Mouse (Mus musculus) brain, embryonic 18.5 days (tissue): ENCODE data around the gene Cyba.

ENCODE experiments used
- DNase-seq: peaks from one replicate; pipeline ENCODE4 v3.0.0-alpha.2; 2012; ENCODE audit warnings: low read depth, low spot score

Cyba gene

GRCm38 (mm10) chr8:122432443-122433268 is at the start of gene Cyba:
Gene Cyba (minus strand): TSS chr8:122432930.
- DNase-seq: no peak

DNA sequence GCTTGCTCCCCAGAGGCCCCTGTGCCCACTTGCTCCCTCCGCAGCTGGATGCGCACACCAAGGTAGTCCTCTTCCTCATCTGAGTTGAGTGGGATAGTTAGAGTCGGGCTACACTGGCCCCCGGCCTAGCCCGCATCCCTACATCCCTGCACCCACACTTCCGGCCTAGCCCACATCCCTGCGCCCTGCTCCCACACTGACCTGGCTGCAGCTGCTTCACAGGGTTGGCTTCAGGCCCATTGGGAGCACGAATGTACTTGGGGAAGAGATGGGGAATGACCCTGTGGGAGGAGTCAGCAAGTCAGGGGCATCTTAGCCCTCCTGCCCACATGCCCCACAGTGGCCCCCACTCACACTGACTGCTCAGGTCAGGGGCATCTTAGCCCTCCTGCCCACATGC is 49.7 kb upstream of the Cyba start:
- no peak for DNase-seq

GRCm38 (mm10) chr8:122475580-122476320 is 43.0 kb upstream of the Cyba start, which contains the start of the genes Rnf166 and Ctu2:
Gene Rnf166 (minus strand): TSS chr8:122476064.
Gene Ctu2 (plus strand): TSS chr8:122476143.
- DNase-seq: peak; percentile 75

DNA sequence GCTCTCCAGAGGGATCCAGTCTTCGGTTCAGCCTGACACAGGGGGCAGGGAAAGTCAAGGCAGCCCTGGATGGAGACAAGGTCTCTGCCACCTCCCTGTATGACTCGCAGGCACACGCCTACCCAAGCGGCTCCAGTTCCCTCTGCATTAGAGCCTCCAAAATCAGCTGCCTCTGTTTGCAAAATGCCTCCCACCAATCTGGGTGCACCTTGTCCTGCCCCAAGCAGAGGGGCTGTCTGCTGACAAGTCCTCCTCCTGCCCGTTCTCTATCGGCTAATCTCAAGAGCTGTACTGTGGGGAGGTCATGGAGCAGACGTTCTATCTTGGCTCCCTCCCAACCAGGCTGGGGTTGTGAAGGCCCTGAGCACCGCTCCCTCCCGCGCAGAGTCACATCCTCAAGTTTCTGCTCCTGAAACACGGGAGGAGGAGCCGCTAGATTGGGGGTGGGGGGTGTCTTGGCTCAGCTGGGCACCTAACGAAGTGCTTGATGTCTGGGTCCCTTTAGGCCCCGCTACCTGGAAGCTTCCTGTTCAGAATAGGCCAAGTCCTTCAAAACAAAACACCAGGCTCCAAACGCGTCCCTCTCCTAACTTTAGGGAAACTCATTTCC is 42.3 kb upstream of the Cyba start:
- DNase-seq: no peak

- no peak for DNase-seq
Measured at GRCm38 (mm10) chr8:122473911-122474421, 41.2 kb upstream of the Cyba start.

DNA sequence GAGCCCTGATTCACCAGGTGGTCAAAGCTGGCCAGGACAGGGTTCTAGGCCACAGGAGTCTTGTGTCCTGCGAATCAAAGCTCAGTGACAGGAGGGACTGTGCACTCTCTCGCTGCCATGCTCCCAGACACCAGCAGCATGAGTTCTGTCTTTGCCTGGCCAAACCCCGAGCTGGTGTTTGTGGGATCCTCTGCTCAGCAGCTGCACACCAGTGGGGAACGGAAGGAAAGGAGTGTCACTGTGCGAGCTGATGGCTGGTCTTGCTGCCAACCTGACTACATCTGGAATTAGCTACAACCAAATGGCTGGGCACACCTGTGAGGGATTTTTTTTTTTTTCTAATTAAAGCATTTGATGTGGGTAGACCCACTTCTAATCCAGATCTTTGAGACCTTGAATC is 38.0 kb upstream of the Cyba start:
- no peak for DNase-seq

DNA sequence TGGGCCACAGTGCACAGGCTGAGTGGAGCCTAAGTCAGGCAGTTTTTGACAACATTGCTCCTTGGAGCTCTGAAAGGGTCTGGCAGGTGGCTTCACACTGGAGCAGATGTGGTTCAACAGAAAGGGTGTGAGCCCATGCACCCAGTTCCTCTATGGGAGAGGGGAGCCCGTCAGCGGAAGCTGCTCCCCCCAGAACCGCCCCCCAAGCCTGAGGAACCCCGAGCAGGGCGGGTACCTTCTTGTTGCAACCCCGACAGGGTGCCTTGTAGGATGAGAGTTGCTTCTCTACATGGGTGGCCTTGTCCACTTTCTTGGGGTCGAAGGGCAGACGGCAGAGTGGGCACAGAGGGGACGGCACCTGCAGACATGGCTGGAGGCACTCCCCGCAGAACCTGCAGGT is 37.2 kb upstream of the Cyba start:
- DNase-seq: no peak

GRCm38 (mm10) chr8:122469407-122469806 is 36.7 kb upstream of the Cyba start:
- DNase-seq: no peak

- DNase-seq: no peak
Measured at GRCm38 (mm10) chr8:122467816-122468215, 35.1 kb upstream of the Cyba start.

DNA sequence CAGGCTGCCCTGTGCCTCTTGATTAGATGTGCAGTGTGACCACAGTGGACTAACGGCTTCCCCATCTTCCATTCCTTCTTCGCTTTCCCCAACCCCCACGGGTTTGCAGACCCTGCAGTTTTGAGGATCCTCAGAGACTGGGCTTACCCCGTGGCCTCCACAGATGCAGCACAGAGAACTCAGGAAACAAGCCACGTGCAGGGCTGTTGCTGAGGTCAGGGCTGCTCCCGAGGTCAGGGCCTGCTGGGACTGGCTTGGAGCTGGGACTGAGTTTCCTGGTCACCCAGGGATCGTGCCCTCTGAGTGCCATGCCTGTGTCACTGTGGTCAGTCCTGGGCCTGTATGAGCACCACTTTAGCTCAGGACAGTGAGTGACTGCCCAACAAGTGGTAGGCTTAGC is 32.3 kb upstream of the Cyba start:
- DNase-seq: no peak

DNA sequence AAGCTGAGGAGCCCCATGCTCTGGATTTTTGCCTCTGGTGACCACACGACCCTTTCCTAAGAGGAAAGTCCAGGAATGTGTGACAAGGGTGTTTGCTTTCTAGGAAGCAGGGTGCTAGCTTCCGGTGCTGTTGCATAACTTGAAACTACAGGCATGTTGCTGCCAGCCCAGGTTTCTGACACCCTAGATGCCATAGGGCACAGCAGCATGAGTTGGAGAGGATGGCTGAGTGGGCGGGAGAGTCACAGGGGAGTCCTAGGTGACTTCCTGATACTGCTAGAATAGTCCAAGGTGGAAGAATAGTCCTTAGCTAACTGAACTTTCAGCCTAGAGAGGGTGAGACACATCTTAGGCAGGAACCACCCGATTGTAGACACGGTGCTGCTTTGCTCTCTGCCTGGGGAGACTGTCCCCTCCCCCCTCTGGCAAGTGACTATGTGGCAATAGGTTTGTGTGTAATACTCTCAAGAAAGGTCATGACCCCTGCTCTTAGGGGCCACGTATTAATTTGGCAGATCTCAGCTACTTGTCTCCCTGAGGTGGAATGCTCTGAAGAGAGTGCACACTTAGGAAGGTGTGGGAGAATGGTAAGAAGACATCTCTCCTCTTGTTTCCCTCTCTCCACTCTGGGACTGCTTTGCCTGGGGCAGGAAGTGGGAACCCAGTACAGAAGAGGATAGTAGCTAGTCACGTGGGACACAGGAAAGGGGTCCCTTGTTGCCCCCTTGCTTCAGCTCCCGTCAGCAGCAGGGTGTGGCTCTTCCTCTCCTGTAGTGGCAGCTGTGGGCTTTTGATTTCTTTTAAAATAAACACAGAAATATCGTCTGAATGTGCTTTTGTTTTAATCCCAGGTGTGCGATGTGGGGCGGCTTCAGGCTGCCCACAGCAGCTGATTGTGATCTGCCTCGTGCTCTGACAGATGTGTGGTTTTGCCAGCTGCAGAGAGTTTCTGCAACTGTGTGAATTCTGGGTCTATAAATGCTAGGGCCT is 31.2 kb upstream of the Cyba start:
- no peak for DNase-seq

DNA sequence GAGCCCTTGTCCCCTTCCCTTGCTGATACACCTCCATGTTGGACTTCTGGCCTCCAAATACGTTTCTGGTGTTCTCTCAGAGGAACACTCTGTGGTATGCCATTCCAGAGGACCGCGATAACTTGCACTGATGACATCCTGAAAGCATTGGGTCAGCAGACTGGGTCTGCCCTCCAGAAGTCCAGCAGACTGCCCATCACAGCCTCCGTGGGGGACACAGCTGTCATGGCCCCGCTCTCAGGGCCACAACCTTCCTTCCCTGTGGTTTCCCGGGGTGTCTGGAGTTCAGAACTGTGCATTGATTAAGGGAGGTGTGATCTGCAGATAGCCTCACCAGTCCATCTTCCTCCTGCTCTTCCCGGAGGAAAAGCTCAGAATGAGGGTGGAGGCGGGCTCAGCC is 29.8 kb upstream of the Cyba start:
- DNase-seq: no peak

GRCm38 (mm10) chr8:122461473-122462148 is 28.9 kb upstream of the Cyba start:
- no peak for DNase-seq

GRCm38 (mm10) chr8:122460524-122461472 is 28.1 kb upstream of the Cyba start, which contains the start of gene Snai3:
Gene Snai3 (minus strand): TSS chr8:122460733.
- DNase-seq: no peak

DNA sequence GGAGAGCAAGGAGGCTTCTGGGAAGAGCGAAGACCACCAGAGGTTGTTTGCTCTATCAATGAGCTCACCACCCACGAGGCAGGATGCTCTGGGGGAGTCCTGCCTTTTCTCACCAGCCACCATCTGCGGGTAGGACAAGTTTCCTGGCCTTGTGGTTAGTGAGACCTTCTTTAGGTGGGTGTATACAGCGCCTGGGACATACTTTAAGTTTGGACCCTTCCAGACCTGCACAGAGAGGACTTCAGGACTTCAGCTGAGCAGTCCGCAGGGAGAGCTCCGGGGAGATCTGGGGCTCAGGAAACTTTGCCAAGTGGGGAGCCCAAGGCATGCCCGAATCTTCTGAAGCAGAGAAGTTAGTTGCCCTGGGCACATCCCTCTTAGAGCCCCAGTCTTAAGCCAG is 27.3 kb upstream of the Cyba start:
- no peak for DNase-seq

DNA sequence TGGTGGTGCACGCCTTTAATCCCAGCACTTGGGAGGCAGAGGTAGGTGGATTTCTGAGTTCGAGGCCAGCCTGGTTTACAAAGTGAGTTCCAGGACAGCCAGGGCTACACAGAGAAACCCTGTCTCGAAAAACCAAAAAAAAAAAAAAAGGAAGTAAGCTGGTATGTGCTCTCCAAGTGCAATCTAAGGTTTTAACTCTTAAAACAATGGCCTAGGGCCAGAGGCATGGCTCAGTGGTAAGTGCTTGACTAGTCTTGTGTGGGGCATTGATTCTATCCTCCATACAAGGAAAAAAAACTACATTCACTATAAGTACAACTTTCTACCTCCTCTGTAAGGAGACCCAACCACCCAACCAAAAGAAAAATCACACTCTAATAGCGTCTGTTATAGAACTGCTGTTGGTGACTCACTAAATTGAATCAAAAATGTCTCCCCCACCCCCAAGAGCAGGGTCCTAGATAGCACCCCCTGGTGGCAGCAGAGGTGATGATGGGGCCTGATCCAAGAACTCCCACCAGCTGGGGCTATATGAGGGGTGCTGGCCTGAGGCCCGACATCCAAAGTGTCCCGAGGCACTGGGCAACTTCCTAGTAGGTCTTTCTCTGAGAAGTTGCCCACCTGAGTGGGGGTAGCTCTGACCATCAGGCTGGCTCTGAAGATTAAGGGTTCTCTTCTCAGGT is 26.6 kb upstream of the Cyba start:
- no peak for DNase-seq

DNA sequence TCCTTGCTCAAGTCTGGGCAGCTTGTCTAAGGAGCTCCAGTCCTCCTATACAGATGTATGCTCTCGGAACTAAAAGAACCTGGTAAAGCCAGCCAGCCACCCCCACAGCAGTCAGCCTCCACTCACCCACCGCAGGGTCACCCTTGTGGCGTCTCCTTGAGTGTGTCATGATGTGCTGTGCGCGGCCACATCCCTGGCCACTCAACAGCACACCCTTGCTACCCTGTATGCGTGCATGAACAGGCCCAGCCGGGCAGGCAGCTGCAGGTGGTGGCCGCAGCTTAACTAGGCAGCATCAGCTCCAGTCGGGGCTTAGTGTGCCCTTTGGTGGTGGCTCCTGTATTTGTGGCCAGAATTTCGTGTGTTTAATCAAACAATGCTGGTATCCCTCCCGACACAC is 24.4 kb upstream of the Cyba start:
- no peak for DNase-seq

DNA sequence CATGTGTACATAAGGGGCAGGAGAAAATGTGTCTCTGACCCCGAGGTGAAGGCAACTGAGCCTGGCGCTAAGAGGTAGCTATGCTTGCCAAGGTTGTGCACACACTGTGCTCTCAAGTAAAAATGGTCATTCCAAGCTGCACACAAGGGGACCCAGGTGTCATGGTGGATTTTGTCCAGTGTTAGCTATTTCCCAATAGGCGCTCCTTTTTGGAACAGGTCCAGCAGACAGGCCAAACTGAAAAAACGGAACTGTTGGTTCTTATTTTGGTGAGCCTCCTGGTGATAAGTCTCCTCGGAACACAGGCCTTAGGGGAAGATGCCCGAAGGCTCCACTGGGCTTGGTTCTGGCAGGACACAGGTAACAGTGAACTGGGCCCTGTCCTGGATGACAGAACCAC is 21.7 kb upstream of the Cyba start:
- no peak for DNase-seq

GRCm38 (mm10) chr8:122452154-122452553 is 19.4 kb upstream of the Cyba start:
- no peak for DNase-seq
